Mouse (Mus musculus) testis, adult 2 months (tissue): ENCODE data around the gene Commd7. TPM values are rescaled to one million over a fixed set of nuclear protein-coding genes. Genes with fewer than 3 reads are reported as not detected.
"Not testable (repeated sequence)": the region's sequence is repeated elsewhere in the genome, so short reads cannot be mapped to it uniquely, and the experiment has no call there.

Source experiments
- H3K27ac ChIP-seq: fragments of 200-500 bp; 2 replicates; pipeline ENCODE4 v1.5.1; 2012; ENCODE audit warnings: low read depth, low read length; ENCODE audit not compliant: control insufficient read depth, insufficient read depth
- H3K27me3 ChIP-seq: fragments of 200-500 bp; 2 replicates; pipeline ENCODE4 v1.6.1; 2012; ENCODE audit warnings: mild to moderate bottlenecking, low read length, moderate library complexity; ENCODE audit not compliant: control insufficient read depth, insufficient read depth
- H3K36me3 ChIP-seq: fragments of 200-500 bp; 2 replicates; pipeline ENCODE4 v1.6.1; 2012; ENCODE audit warnings: mild to moderate bottlenecking, low read length; ENCODE audit not compliant: control insufficient read depth, insufficient read depth
- H3K4me1 ChIP-seq: fragments of 200-500 bp; 2 replicates; pipeline ENCODE4 v1.6.1; 2012; ENCODE audit warnings: low read length; ENCODE audit not compliant: control insufficient read depth, insufficient read depth
- H3K4me3 ChIP-seq: fragments of 200-500 bp; 2 replicates; pipeline ENCODE4 v1.5.1; 2012; ENCODE audit warnings: low read depth, mild to moderate bottlenecking, low read length, moderate library complexity, mixed read lengths; ENCODE audit not compliant: control insufficient read depth
- CTCF ChIP-seq: fragments of 200-500 bp; IDR thresholded peaks from 2 replicates; pipeline ENCODE4 v1.5.1; 2012; ENCODE audit warnings: low read depth, mild to moderate bottlenecking, inconsistent platforms, low read length, moderate library complexity; ENCODE audit not compliant: control insufficient read depth, insufficient read depth, insufficient replicate concordance
- POLR2A ChIP-seq: fragments of 200-500 bp; IDR thresholded peaks from 2 replicates; pipeline ENCODE4 v1.6.1; 2012; ENCODE audit warnings: low read depth, mild to moderate bottlenecking, inconsistent platforms, low read length, moderate library complexity; ENCODE audit not compliant: control insufficient read depth
- polyA plus RNA-seq: library from polyadenylated mRNA; depleted of rRNA; stranded (reverse); fragments of >200 nt; gene quantifications from 2 replicates; pipeline ENCODE4 v1.2.3, GENCODE M21; 2012; rRNA removed

Commd7 gene
- 5.0 and 5.2 TPM in 2 replicates for polyA plus RNA-seq

GRCm38 (mm10) chr2:153631976-153632870 is at the start of gene Commd7:
Gene Commd7 (minus strand): TSS chr2:153632781.
- TF ChIP-seq CTCF (no peak), POLR2A (peak; percentile 62)
- H3K4me1 ChIP-seq: peaks cover 5% of the 10 kb centered on the region
- H3K36me3 ChIP-seq: no peaks in the 10 kb centered on the region
- H3K27ac ChIP-seq: peak within 1 kb of the TSS; percentile 27
- no peaks in the 10 kb centered on the region for H3K27me3 ChIP-seq
- peak within 1 kb of the TSS; percentile 89 for H3K4me3 ChIP-seq

GRCm38 (mm10) chr2:153679959-153680358 is 47.4 kb upstream of the Commd7 start:
- TF ChIP-seq POLR2A (no peak), CTCF (no peak)
- no peaks in the 10 kb centered on the region for H3K4me1 ChIP-seq
- H3K27ac ChIP-seq: no peak overlapping the region
- H3K4me3 ChIP-seq: no peak overlapping the region
- H3K27me3 ChIP-seq: no peaks in the 10 kb centered on the region
- no peaks in the 10 kb centered on the region; the same call in 1 of the 2 replicates for H3K36me3 ChIP-seq

- Histone ChIP-seq H3K4me3 (peak overlapping the region; percentile 80), H3K4me1 (no peaks in the 10 kb centered on the region), H3K27me3 (no peaks in the 10 kb centered on the region), H3K36me3 (no peaks in the 10 kb centered on the region; the same call in 1 of the 2 replicates), H3K27ac (no peak overlapping the region)
- TF ChIP-seq POLR2A (no peak), CTCF (no peak)
These were observed 45.0 kb upstream of the Commd7 start for GRCm38 (mm10) chr2:153677550-153677949.

GRCm38 (mm10) chr2:153676944-153677343 is 44.4 kb upstream of the Commd7 start:
- Histone ChIP-seq H3K27ac (no peak overlapping the region), H3K27me3 (no peaks in the 10 kb centered on the region), H3K4me1 (no peaks in the 10 kb centered on the region), H3K36me3 (no peaks in the 10 kb centered on the region; the same call in 1 of the 2 replicates), H3K4me3 (peak overlapping the region; percentile 80)
- TF ChIP-seq CTCF: no peak
- no peak for TF ChIP-seq POLR2A

GRCm38 (mm10) chr2:153675364-153675763 is 42.8 kb upstream of the Commd7 start:
- H3K36me3 ChIP-seq, H3K4me3 ChIP-seq, H3K4me1 ChIP-seq, H3K27me3 ChIP-seq, H3K27ac ChIP-seq: not testable (repeated sequence)

GRCm38 (mm10) chr2:153672619-153673018 is 40.0 kb upstream of the Commd7 start:
- no peak overlapping the region for H3K27ac ChIP-seq
- no peak for TF ChIP-seq CTCF
- TF ChIP-seq POLR2A: no peak
- no peak overlapping the region for H3K4me3 ChIP-seq
- no peaks in the 10 kb centered on the region; the same call in 1 of the 2 replicates for H3K36me3 ChIP-seq
- H3K27me3 ChIP-seq: no peaks in the 10 kb centered on the region
- H3K4me1 ChIP-seq: no peaks in the 10 kb centered on the region

- Histone ChIP-seq H3K36me3 (no peaks in the 10 kb centered on the region), H3K4me1 (no peaks in the 10 kb centered on the region), H3K4me3 (no peak overlapping the region), H3K27me3 (no peaks in the 10 kb centered on the region), H3K27ac (no peak overlapping the region)
- TF ChIP-seq POLR2A (no peak), CTCF (no peak)
These were observed 37.5 kb upstream of the Commd7 start for GRCm38 (mm10) chr2:153670111-153670510.

- Histone ChIP-seq H3K4me3 (no peak overlapping the region), H3K27ac (no peak overlapping the region), H3K4me1 (no peaks in the 10 kb centered on the region), H3K36me3 (no peaks in the 10 kb centered on the region), H3K27me3 (no peaks in the 10 kb centered on the region)
- TF ChIP-seq POLR2A (no peak), CTCF (no peak)
These were observed 36.3 kb upstream of the Commd7 start for GRCm38 (mm10) chr2:153668754-153669376.
